Mouse (Mus musculus) heart, postnatal 0 days (tissue): ENCODE results near the gene Pced1a. TPM values are rescaled to one million over a fixed set of nuclear protein-coding genes. Genes with fewer than 3 reads are reported as not detected.

ENCODE experiments used
- ATAC-seq: fragments of 200-750 bp; cut with Nextera tagmentation; 2 replicates; pipeline ENCODE4 v1.8.0; 2017; ENCODE audit warnings: low read depth, moderate number of reproducible peaks, moderate library complexity; ENCODE audit not compliant: insufficient read depth
- DNase-seq: peaks from one replicate; pipeline ENCODE4 v3.0.0-alpha.2; 2016; ENCODE audit warnings: low spot score
- H3K27ac ChIP-seq: fragments of 300-500 bp; sonication (generic); 2 replicates; pipeline ENCODE4 v1.5.1; 2014; ENCODE audit warnings: low read depth, mild to moderate bottlenecking
- H3K27me3 ChIP-seq: fragments of 300-500 bp; sonication (generic); 2 replicates; pipeline ENCODE4 v1.6.1; 2014; ENCODE audit warnings: low read length, mixed read lengths; ENCODE audit not compliant: control insufficient read depth, insufficient read depth
- H3K36me3 ChIP-seq: fragments of 300-500 bp; sonication (generic); replicated peaks from 2 replicates; pipeline ENCODE4 v1.6.1; 2014; ENCODE audit warnings: low read length, mixed read lengths; ENCODE audit not compliant: control insufficient read depth, insufficient read depth
- H3K4me1 ChIP-seq: fragments of 300-500 bp; sonication (generic); 2 replicates; pipeline ENCODE4 v1.6.1; 2014; ENCODE audit warnings: antibody characterized with exemption; ENCODE audit not compliant: control insufficient read depth, insufficient read depth
- H3K4me2 ChIP-seq: fragments of 300-500 bp; sonication (generic); 2 replicates; pipeline ENCODE4 v1.6.1; 2014; ENCODE audit warnings: low read depth, mild to moderate bottlenecking, low read length, moderate library complexity
- H3K4me3 ChIP-seq: fragments of 300-500 bp; sonication (generic); 2 replicates; pipeline ENCODE4 v1.5.1; 2014; ENCODE audit warnings: low read depth, low read length
- H3K9ac ChIP-seq: fragments of 300-500 bp; sonication (generic); replicated peaks from 2 replicates; pipeline ENCODE4 v1.6.1; 2014; ENCODE audit warnings: low read depth, low read length, mixed read lengths
- H3K9me3 ChIP-seq: fragments of 300-500 bp; sonication (generic); replicated peaks from 2 replicates; pipeline ENCODE4 v1.6.1; 2016; ENCODE audit warnings: low read length; ENCODE audit not compliant: control insufficient read depth
- CTCF ChIP-seq: IDR thresholded peaks from 2 replicates; pipeline ENCODE4 v1.5.1; 2016; ENCODE audit warnings: antibody characterized with exemption, control low read depth, low read depth
- EP300 ChIP-seq: IDR thresholded peaks from 2 replicates; pipeline ENCODE4 v1.6.1; 2016; ENCODE audit warnings: antibody characterized with exemption, low read depth
- WGBS: fragments of 180-500 bp; shearing (Covaris S2); extraction: QIAGEN DNeasy Blood & Tissue Kit; methylation state at CpG from one replicate; pipeline ENCODE4 v1.1.7; 2014; 5-methylcytosine and 5-hydroxymethylcytosine counted together
- polyA plus RNA-seq: library from polyadenylated mRNA; unstranded; fragments of >200 nt; fragmentation: Nextera tagmentation; extraction: Ambion mirVana; gene quantifications from 2 replicates; pipeline ENCODE4 v1.2.1, GENCODE M21; 2015
- total RNA-seq: library from RNA; depleted of rRNA; stranded (reverse); fragments of >200 nt; gene quantifications from 2 replicates; pipeline ENCODE4 v1.2.3, GENCODE M21; 2014; ENCODE audit warnings: low replicate concordance

Gene Pced1a
- total and polyA plus RNA-seq, 2 experiments from 2014 or later: 2.7 to 6.4 TPM

- TF ChIP-seq EP300 (no peak), CTCF (no peak)
- Histone ChIP-seq H3K36me3 (no peaks in the 10 kb centered on the region), H3K4me3 (no peak overlapping the region), H3K27ac (no peak overlapping the region), H3K9me3 (no peaks in the 10 kb centered on the region), H3K9ac (no peak overlapping the region), H3K4me2 (no peak overlapping the region), H3K27me3 (peaks cover 25% of the 10 kb centered on the region), H3K4me1 (peaks cover 13% of the 10 kb centered on the region; the same call in 1 of the 2 replicates)
- WGBS: 82% methylated on average over 1 of the region's 1 CpGs
- DNase-seq (no peak), ATAC-seq (no peak)
These were observed 24.5 kb downstream of the Pced1a start for GRCm38 (mm10) chr2:130400046-130400445.

GRCm38 (mm10) chr2:130398091-130398490, 26.4 kb downstream of the Pced1a start:
- DNase-seq: no peak
- Histone ChIP-seq H3K27ac (no peak overlapping the region), H3K9ac (no peak overlapping the region), H3K9me3 (no peaks in the 10 kb centered on the region), H3K4me2 (peak overlapping the region; percentile 87), H3K36me3 (no peaks in the 10 kb centered on the region), H3K4me1 (peaks cover 13% of the 10 kb centered on the region; the same call in 1 of the 2 replicates), H3K27me3 (peaks cover 25% of the 10 kb centered on the region), H3K4me3 (peak overlapping the region; percentile 49)
- TF ChIP-seq EP300 (no peak), CTCF (no peak)
- WGBS: 12% methylated on average over 14 of the region's 14 CpGs
- ATAC-seq: no peak

GRCm38 (mm10) chr2:130397186-130397985, 27.1 kb downstream of the Pced1a start, which contains the start of gene Cpxm1:
TSS of gene Cpxm1 (minus strand) at chr2:130397574.
- Histone ChIP-seq H3K27ac (no peak within 1 kb of the TSS), H3K27me3 (peaks cover 25% of the 10 kb centered on the region), H3K9me3 (no peaks in the 10 kb centered on the region), H3K4me3 (peak within 1 kb of the TSS; percentile 49), H3K36me3 (no peaks in the 10 kb centered on the region), H3K9ac (peak within 1 kb of the TSS; percentile 60), H3K4me2 (peak within 1 kb of the TSS; percentile 87), H3K4me1 (peaks cover 13% of the 10 kb centered on the region; the same call in 1 of the 2 replicates)
- ATAC-seq (peak; percentile 59), DNase-seq (no peak)
- TF ChIP-seq EP300: no peak
- no peak for TF ChIP-seq CTCF
- WGBS: 1% methylated on average over 33 of the region's 53 CpGs

- DNase-seq: no peak
These were observed 28.8 kb downstream of the Pced1a start for GRCm38 (mm10) chr2:130395696-130396095.

GRCm38 (mm10) chr2:130392836-130393235, 31.7 kb downstream of the Pced1a start:
- no peak for DNase-seq
- H3K27ac ChIP-seq: no peak overlapping the region
- peaks cover 10% of the 10 kb centered on the region; the same call in 1 of the 2 replicates for H3K4me1 ChIP-seq
- TF ChIP-seq EP300 (no peak), CTCF (no peak)
- H3K9ac ChIP-seq: no peak overlapping the region
- no peak overlapping the region for H3K4me3 ChIP-seq
- peaks cover 11% of the 10 kb centered on the region for H3K27me3 ChIP-seq
- H3K4me2 ChIP-seq: no peak overlapping the region
- 81% methylated on average over 3 of the region's 3 CpGs for WGBS
- ATAC-seq: no peak
- H3K36me3 ChIP-seq: no peaks in the 10 kb centered on the region
- no peaks in the 10 kb centered on the region for H3K9me3 ChIP-seq

More at GRCm38 (mm10) chr2:130395696-130396095, 28.8 kb downstream of the Pced1a start:
- no peaks in the 10 kb centered on the region for H3K36me3 ChIP-seq
- no peak for ATAC-seq
- WGBS: 93% methylated on average over 11 of the region's 11 CpGs
- no peak overlapping the region for H3K4me3 ChIP-seq
- H3K27me3 ChIP-seq: peaks cover 25% of the 10 kb centered on the region
- H3K9me3 ChIP-seq: no peaks in the 10 kb centered on the region
- H3K4me2 ChIP-seq: no peak overlapping the region
- no peak overlapping the region for H3K9ac ChIP-seq
- peaks cover 13% of the 10 kb centered on the region; the same call in 1 of the 2 replicates for H3K4me1 ChIP-seq
- no peak for TF ChIP-seq CTCF
- no peak for TF ChIP-seq EP300
- H3K27ac ChIP-seq: no peak overlapping the region
